Mouse (Mus musculus) embryonic fibroblast, embryonic 13.5 days (primary cell): ENCODE measurements around the gene Hebp2.

Experiments
- CTCF ChIP-seq: IDR thresholded peaks from 2 replicates; pipeline ENCODE4 v1.5.1; 2011; ENCODE audit warnings: mild to moderate bottlenecking, control low read depth, low read length, moderate library complexity, borderline replicate concordance; ENCODE audit not compliant: insufficient read depth
- POLR2A ChIP-seq: IDR thresholded peaks from 2 replicates; pipeline ENCODE4 v1.6.1; 2011; ENCODE audit warnings: low read depth, mild to moderate bottlenecking, control low read depth, low read length, moderate library complexity

- TF ChIP-seq CTCF: no peak
- TF ChIP-seq POLR2A: no peak
Measured at GRCm38 (mm10) chr10:18526184-18526850, 19.6 kb downstream of the Hebp2 start.
